Mouse (Mus musculus): Measurements from ENCODE around the gene Prlr.

DNA sequence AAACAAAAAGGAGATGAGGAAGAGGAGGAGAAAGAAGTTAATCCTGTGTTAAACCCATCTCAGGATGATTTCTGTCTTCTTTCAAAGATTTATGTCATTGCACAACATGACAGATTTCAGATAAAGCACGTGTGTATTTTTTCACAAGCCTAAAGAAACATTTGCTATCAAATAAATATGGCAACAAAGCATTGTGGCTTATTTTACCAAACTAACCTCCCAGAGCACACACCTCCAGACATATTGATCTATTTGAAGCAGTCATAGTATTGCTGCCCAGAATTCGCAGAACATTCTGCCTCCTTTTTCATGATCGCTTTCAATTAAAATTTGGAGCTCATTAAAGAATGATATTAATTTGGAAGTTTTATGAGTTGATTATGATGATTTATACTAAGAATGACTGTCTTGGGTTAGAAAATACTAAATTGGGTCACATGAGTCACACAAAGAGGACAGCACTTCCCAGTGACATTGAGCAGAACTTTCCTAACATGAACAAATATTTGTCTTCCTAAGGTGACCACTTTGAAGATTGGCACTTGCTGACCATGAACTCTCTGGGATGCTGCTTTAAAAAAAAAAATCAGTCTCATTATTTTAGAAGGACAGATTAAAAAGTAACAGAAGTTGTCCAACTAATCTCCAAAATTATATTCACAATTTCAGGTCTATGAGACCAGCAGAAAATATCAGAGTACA lies 202.9 kb downstream of the Prlr start:
- TF ChIP-seq CTCF (conservative IDR thresholded peaks at IDR 0.05; ENCODE audit: low read length): no peak
- TF ChIP-seq POU5F1 (IDR thresholded peaks at IDR 0.05; ENCODE audit: borderline replicate concordance, low read length): no peak
- no peak for TF ChIP-seq NANOG (IDR thresholded peaks at IDR 0.05; ENCODE audit: borderline replicate concordance, low read length)
